Mouse (Mus musculus) spleen, adult 2 months (tissue): Measurements from ENCODE around the gene Lhfpl3. TPM values are rescaled to one million over a fixed set of nuclear protein-coding genes. Genes with fewer than 3 reads are reported as not detected.

Source experiments
- DNase-seq, 2 experiments: peaks; one replicate each; pipeline versions ENCODE4 v3.0.0 to v3.0.0-alpha.2; 2012 to 2021; ENCODE audit warnings: low spot score in 2 of 2, low read depth in 1 of 2
- H3K27ac ChIP-seq: fragments of 200-500 bp; 2 replicates; pipeline ENCODE4 v1.5.1; 2012; ENCODE audit warnings: low read length, inconsistent platforms; ENCODE audit not compliant: insufficient read depth
- H3K27me3 ChIP-seq: fragments of 200-500 bp; 2 replicates; pipeline ENCODE4 v1.6.1; 2012; ENCODE audit warnings: mild to moderate bottlenecking, moderate library complexity, low read length, inconsistent platforms; ENCODE audit not compliant: control insufficient read depth, insufficient read depth
- H3K36me3 ChIP-seq: fragments of 200-500 bp; 2 replicates; pipeline ENCODE4 v1.6.1; 2012; ENCODE audit warnings: mild to moderate bottlenecking, low read length, inconsistent platforms; ENCODE audit not compliant: control insufficient read depth, insufficient read depth
- H3K4me1 ChIP-seq: fragments of 200-500 bp; 2 replicates; pipeline ENCODE4 v1.6.1; 2011; ENCODE audit warnings: inconsistent platforms; ENCODE audit not compliant: control insufficient read depth, insufficient read depth, insufficient read length
- H3K4me3 ChIP-seq: fragments of 200-500 bp; 2 replicates; pipeline ENCODE4 v1.5.1; 2011; ENCODE audit warnings: mild to moderate bottlenecking, inconsistent platforms; ENCODE audit not compliant: insufficient read depth, insufficient read length; ENCODE audit errors: extremely low read depth
- CTCF ChIP-seq: fragments of 200-500 bp; IDR thresholded peaks from 2 replicates; pipeline ENCODE4 v1.5.1; 2011; ENCODE audit warnings: mild to moderate bottlenecking, inconsistent platforms; ENCODE audit not compliant: insufficient read depth, insufficient read length, insufficient replicate concordance; ENCODE audit errors: extremely low read depth
- POLR2A ChIP-seq: fragments of 200-500 bp; IDR thresholded peaks from 2 replicates; pipeline ENCODE4 v1.6.1; 2011; ENCODE audit warnings: low read depth, low read length, inconsistent platforms
- WGBS: fragments of 180-500 bp; shearing (Covaris S2); methylation state at CpG from one replicate; pipeline ENCODE4 v1.1.7; 2018; 5-methylcytosine and 5-hydroxymethylcytosine counted together
- polyA plus RNA-seq: library from polyadenylated mRNA; depleted of rRNA; stranded (reverse); fragments of >200 nt; gene quantifications from 2 replicates; pipeline ENCODE4 v1.2.3, GENCODE M21; 2012

Gene Lhfpl3
- polyA plus RNA-seq, 1 experiment = 0.02 TPM

DNA sequence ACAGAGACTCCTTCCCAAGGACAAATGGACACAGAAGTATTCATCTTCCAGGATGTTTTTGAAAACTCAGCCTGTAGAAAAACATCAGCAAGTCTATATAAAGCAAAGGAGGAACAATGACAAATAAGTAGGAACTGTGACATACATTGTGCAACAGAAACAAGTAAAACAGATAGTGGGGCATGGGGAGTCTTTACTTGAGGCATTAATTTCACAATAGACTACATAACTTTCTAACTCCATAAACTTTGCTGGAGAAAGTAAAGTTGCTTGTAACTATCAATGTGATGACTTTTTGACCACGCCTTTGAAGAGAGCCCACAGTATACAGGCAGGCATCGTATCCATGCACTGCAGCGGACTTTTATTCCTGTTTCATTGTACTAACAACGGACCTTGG lies 368.4 kb downstream of the Lhfpl3 start:
- Histone ChIP-seq H3K36me3 (no peaks in the 10 kb centered on the region), H3K4me3 (no peak overlapping the region), H3K27ac (no peak overlapping the region), H3K27me3 (no peaks in the 10 kb centered on the region; the same call in 1 of the 2 replicates), H3K4me1 (no peaks in the 10 kb centered on the region)
- DNase-seq = no peak
- TF ChIP-seq POLR2A = no peak
- no peak for TF ChIP-seq CTCF
- 75% methylated on average over 4 of the region's 4 CpGs for WGBS

- Histone ChIP-seq H3K27ac (no peak overlapping the region), H3K4me1 (no peaks in the 10 kb centered on the region), H3K27me3 (no peaks in the 10 kb centered on the region), H3K36me3 (no peaks in the 10 kb centered on the region), H3K4me3 (no peak overlapping the region)
- TF ChIP-seq CTCF = no peak
- TF ChIP-seq POLR2A = no peak
- WGBS = 81% methylated on average over 2 of the region's 2 CpGs
- no peak for DNase-seq
Observed at GRCm38 (mm10) chr5:23126851-23127250, 381.0 kb downstream of the Lhfpl3 start.

GRCm38 (mm10) chr5:23140183-23140921 lies 394.5 kb downstream of the Lhfpl3 start:
- 85% methylated on average over 9 of the region's 9 CpGs for WGBS
- TF ChIP-seq CTCF = no peak
- no peak for TF ChIP-seq POLR2A
- Histone ChIP-seq H3K27me3 (no peaks in the 10 kb centered on the region), H3K36me3 (no peaks in the 10 kb centered on the region), H3K27ac (no peak overlapping the region), H3K4me3 (no peak overlapping the region), H3K4me1 (no peaks in the 10 kb centered on the region)
- no peak for DNase-seq

DNA sequence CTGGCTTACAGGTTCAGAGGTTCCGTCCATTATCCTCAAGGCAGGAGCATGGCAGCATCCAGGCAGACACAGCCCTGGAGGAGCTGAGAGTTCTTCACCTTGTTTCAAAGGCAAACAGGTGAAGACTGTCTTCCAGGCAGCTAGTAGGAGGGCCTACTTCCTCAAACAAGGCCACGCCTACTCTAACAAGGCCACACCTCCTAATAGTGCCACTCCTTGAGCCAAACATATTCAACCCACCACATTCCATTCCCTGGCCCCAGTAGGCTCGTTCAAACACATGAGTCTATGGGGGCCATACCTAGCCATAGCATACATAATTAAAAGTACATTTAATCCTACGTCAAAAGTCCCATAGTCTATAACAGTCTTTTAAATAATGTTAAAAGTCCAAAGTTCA lies 407.4 kb downstream of the Lhfpl3 start:
- Histone ChIP-seq H3K36me3 (no peaks in the 10 kb centered on the region), H3K27ac (no peak overlapping the region), H3K4me1 (no peaks in the 10 kb centered on the region), H3K4me3 (no peak overlapping the region), H3K27me3 (no peaks in the 10 kb centered on the region)
- 82% methylated on average over 4 of the region's 4 CpGs for WGBS
- TF ChIP-seq CTCF (no peak), POLR2A (no peak)
- no peak for DNase-seq

GRCm38 (mm10) chr5:23154439-23154838 lies 408.6 kb downstream of the Lhfpl3 start:
- Histone ChIP-seq H3K27me3 (no peaks in the 10 kb centered on the region), H3K4me3 (no peak overlapping the region), H3K4me1 (no peaks in the 10 kb centered on the region), H3K36me3 (no peaks in the 10 kb centered on the region), H3K27ac (no peak overlapping the region)
- WGBS = 81% methylated on average over 1 of the region's 1 CpGs
- no peak for DNase-seq
- no peak for TF ChIP-seq CTCF
- no peak for TF ChIP-seq POLR2A

DNA sequence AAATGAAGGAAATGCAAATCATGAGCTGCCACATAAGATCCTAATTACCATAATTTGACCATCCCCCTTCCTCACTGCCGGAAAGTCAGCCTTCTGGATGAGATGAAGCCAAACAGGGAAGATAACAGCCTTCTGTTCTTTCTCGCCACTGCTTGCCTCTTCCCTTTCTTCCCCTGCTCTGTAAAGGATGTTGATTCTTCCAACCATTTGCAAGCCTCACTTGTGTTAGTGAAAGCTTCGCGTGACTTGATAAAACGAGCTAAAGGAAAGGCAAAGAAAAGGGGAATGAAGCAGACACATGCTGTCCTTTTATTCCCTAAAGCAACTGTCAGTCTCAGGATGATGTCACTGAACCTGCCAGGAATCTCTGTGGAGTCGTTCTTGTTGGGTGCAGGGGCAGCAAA lies 420.1 kb downstream of the Lhfpl3 start:
- no peak for DNase-seq
- TF ChIP-seq POLR2A = no peak
- no peak for TF ChIP-seq CTCF
- Histone ChIP-seq H3K4me1 (no peaks in the 10 kb centered on the region), H3K4me3 (no peak overlapping the region), H3K27ac (no peak overlapping the region), H3K36me3 (no peaks in the 10 kb centered on the region), H3K27me3 (no peaks in the 10 kb centered on the region)
- 42% methylated on average over 6 of the region's 6 CpGs for WGBS

DNA sequence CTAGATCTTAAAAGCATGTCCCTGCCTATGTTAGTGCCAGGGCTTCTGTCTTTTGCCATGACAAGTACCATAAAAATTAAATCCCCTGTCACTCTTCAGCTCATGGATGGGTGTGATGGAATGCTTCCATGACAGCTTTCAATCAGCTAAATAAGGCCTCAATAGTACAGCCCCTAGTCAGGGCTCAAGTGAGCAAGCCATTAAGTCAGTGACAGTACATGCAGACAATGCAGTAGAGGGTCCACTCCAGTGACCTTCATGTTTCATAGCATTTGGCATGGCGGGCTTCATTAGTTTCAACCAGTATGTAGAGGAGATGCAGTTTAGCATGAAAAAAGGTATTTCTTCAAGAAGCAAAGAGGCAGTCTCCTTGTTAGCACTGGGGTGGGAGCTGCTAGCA lies 420.8 kb downstream of the Lhfpl3 start:
- Histone ChIP-seq H3K4me1 (no peaks in the 10 kb centered on the region), H3K36me3 (no peaks in the 10 kb centered on the region), H3K27me3 (no peaks in the 10 kb centered on the region), H3K4me3 (no peak overlapping the region), H3K27ac (no peak overlapping the region)
- TF ChIP-seq CTCF (no peak), POLR2A (no peak)
- no peak for DNase-seq
- WGBS = 81% methylated on average over 1 of the region's 1 CpGs
